ENCODE assay signal across 21 mouse cellular contexts in the genomic region with DNA sequence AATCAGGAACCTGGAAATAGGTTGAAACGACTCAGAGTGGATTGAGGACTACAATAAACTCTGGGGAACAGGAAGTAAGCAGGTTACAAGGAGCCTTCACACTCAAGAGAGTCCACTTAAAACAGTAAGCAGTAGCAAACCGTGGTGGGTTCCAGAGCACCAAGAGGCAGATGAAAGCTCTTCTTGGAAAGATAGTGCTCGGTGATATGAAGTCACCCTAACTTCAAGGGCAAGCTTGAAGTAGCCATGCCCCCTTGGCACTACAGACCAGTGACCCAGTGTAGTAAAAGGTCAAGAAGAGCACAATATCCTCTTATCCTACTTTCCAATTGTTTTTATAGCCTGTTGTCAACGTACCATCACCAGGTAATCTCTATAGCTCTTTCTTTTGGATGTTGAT. TPM values are rescaled to one million over a fixed set of nuclear protein-coding genes. Genes with fewer than 3 reads are reported as not detected.
DNase-seq lines count a peak whose midpoint lies in the region; ATAC-seq and TF ChIP-seq lines count a peak whose summit lies in the region.
"Had no signal": no experiment of that assay in that cellular context is flagged by ENCODE, and none has a peak within 500 bp of the region (broad histone marks: within the 10 kb centered on the region; RNA-seq: fewer than 3 reads in every experiment).

No protein-coding gene starts in this region.

- no peak for ATAC-seq in midbrain, embryonic 13.5 days
- ATAC-seq: forebrain, postnatal 0 days had no signal

- H3K4me1 ChIP-seq in MEL (ENCODE audit: control insufficient read depth in 1 of 2, insufficient read depth in 2 of 2, low read length in 2 of 2): peaks cover 0 to 13% of the 10 kb centered on the region in 2 experiments; a peak in 2 of 4 replicates
- peaks cover 9% of the 10 kb centered on the region for H3K4me1 ChIP-seq in midbrain, embryonic 13.5 days (replicated peaks)

- peaks cover 0 to 12% of the 10 kb centered on the region in 2 experiments; a peak in 2 of 4 replicates for H3K36me3 ChIP-seq in MEL (ENCODE audit: control insufficient read depth in 1 of 2, insufficient read depth in 2 of 2, low read length in 2 of 2)
- no peaks in the 10 kb centered on the region for H3K36me3 ChIP-seq in midbrain, embryonic 13.5 days
- H3K36me3 ChIP-seq: embryonic facial prominence, embryonic 13.5 days; forebrain, embryonic 12.5 days; hindbrain, embryonic 15.5 days had no signal

- H3K9ac ChIP-seq in MEL (ENCODE audit: control insufficient read depth, low read depth, low read length, poor library complexity, severe bottlenecking): no peak overlapping the region
- no peak overlapping the region for H3K9ac ChIP-seq in midbrain, embryonic 13.5 days (replicated peaks)
- H3K9ac ChIP-seq: embryonic facial prominence, embryonic 13.5 days; forebrain, embryonic 12.5 days; forebrain, postnatal 0 days; heart, embryonic 12.5 days; hindbrain, embryonic 15.5 days had no signal

- no peak for TF ChIP-seq CTCF in MEL (IDR thresholded peaks at IDR 0.05 in 2 of 3, conservative IDR thresholded peaks at IDR 0.05 in 1 of 3; ENCODE audit: control insufficient read depth in 1 of 3, insufficient read depth in 1 of 3, low read depth in 2 of 3, low read length in 3 of 3, poor library complexity in 1 of 3, severe bottlenecking in 1 of 3)

- 87% methylated on average over 4 of the region's 4 CpGs for WGBS in midbrain, embryonic 13.5 days

- H3K79me2 ChIP-seq in MEL (ENCODE audit: control insufficient read depth, insufficient read depth, low read length, poor library complexity): no peaks in the 10 kb centered on the region; the same call in 1 of the 2 replicates

- H3K4me2 ChIP-seq in midbrain, embryonic 13.5 days (replicated peaks): no peak overlapping the region
- H3K4me2 ChIP-seq: embryonic facial prominence, embryonic 13.5 days; forebrain, embryonic 12.5 days; heart, embryonic 12.5 days; hindbrain, embryonic 15.5 days had no signal

- H3K27ac ChIP-seq in MEL (ENCODE audit: control insufficient read depth, low read depth, low read length): no peak overlapping the region
- H3K27ac ChIP-seq in midbrain, embryonic 13.5 days: no peak overlapping the region
- H3K27ac ChIP-seq: embryonic facial prominence, embryonic 13.5 days; forebrain, embryonic 12.5 days; gastrocnemius, adult 2 months; hindbrain, embryonic 15.5 days had no signal

- TF ChIP-seq EP300 in MEL (IDR thresholded peaks at IDR 0.05; ENCODE audit: low read depth in 1 of 2, low read length in 2 of 2): no peak

- no peaks in the 10 kb centered on the region for H3K27me3 ChIP-seq in MEL (ENCODE audit: control insufficient read depth in 1 of 2, insufficient read depth in 2 of 2, low read length in 2 of 2)
- H3K27me3 ChIP-seq in midbrain, embryonic 13.5 days: no peaks in the 10 kb centered on the region
- H3K27me3 ChIP-seq: CH12.LX; embryonic facial prominence, embryonic 13.5 days; forebrain, embryonic 12.5 days; heart, embryonic 12.5 days; hindbrain, embryonic 15.5 days had no signal

- no peaks in the 10 kb centered on the region for H3K9me3 ChIP-seq in MEL (replicated peaks; ENCODE audit: insufficient read depth, low read length)
- no peaks in the 10 kb centered on the region for H3K9me3 ChIP-seq in midbrain, embryonic 13.5 days
- H3K9me3 ChIP-seq: embryonic facial prominence, embryonic 13.5 days; forebrain, embryonic 12.5 days; heart, embryonic 12.5 days; hindbrain, embryonic 15.5 days had no signal

- no peak for TF ChIP-seq RAD21 in MEL (IDR thresholded peaks at IDR 0.05; ENCODE audit: low read depth, low read length)

- DNase-seq in adrenal gland, postnatal 10 days: peak; percentile 28
- no peak for DNase-seq in adrenal gland, adult 18-20 months (ENCODE audit: low spot score in 2 of 2)
- DNase-seq in MEL (ENCODE audit: low read depth, low spot score): peak; percentile 30
- peak; percentile 7 for DNase-seq in adrenal gland, postnatal 25 days
- peak; percentile 6 for DNase-seq in lung, postnatal 14 days
- DNase-seq in c-Kit-positive CD71-positive TER-119-positive erythroid progenitor cells, embryonic 14.5 days (ENCODE audit: low spot score): no peak
- DNase-seq in kidney, postnatal 14 days: no peak
- DNase-seq: cerebellum, adult 11 months; cerebellum, adult 8-10 months; cerebellum, postnatal 14 days; forebrain, postnatal 0 days; gastrocnemius, adult 2 months; gastrocnemius, postnatal 25 days; heart, postnatal 36 days; kidney, adult 11 months had no signal

- no peak for TF ChIP-seq POLR2A in MEL (IDR thresholded peaks at IDR 0.05; ENCODE audit: control insufficient read depth in 1 of 2, insufficient read depth in 1 of 2, low read depth in 1 of 2, low read length in 2 of 2, poor library complexity in 1 of 2)

- no peak overlapping the region for H3K4me3 ChIP-seq in MEL (ENCODE audit: control insufficient read depth in 1 of 2, insufficient read depth in 1 of 2, low read depth in 2 of 2, low read length in 2 of 2)
- H3K4me3 ChIP-seq in midbrain, embryonic 13.5 days (replicated peaks): no peak overlapping the region
- H3K4me3 ChIP-seq: embryonic facial prominence, embryonic 13.5 days; forebrain, embryonic 12.5 days; gastrocnemius, adult 2 months; heart, embryonic 12.5 days; hindbrain, embryonic 15.5 days had no signal

TF ChIP-seq in MEL, 35 proteins besides CTCF, POLR2A, EP300 and RAD21:
- TF ChIP-seq RCOR1 (IDR thresholded peaks at IDR 0.05; ENCODE audit: low read depth, low read length) (no peak), MAX (IDR thresholded peaks at IDR 0.05; ENCODE audit: low read length) (no peak), SMC3 (IDR thresholded peaks at IDR 0.05; ENCODE audit: low read depth, low read length) (no peak), TAL1 (IDR thresholded peaks at IDR 0.05; ENCODE audit: low read length) (no peak), CHD1 (IDR thresholded peaks at IDR 0.05; ENCODE audit: low read depth, low read length) (no peak), HCFC1 (IDR thresholded peaks at IDR 0.05; ENCODE audit: low read depth, low read length) (no peak), GABPA (IDR thresholded peaks at IDR 0.05; ENCODE audit: low read depth, low read length) (no peak), NELFE (IDR thresholded peaks at IDR 0.05; ENCODE audit: low read depth, low read length) (no peak), JUND (IDR thresholded peaks at IDR 0.05; ENCODE audit: low read depth, low read length) (no peak), TBP (IDR thresholded peaks at IDR 0.05; ENCODE audit: low read depth, low read length) (no peak), CHD2 (IDR thresholded peaks at IDR 0.05; ENCODE audit: low read length) (no peak), POLR2AphosphoS5 (IDR thresholded peaks at IDR 0.05; ENCODE audit: borderline replicate concordance, low read depth, low read length) (no peak), USF1 (IDR thresholded peaks at IDR 0.05; ENCODE audit: low read depth, low read length) (no peak)
TF ChIP-seq in MEL: peak in this region for 0.

RNA-seq across cellular contexts. Expression of gene Atg10, which starts 2.1 kb away (rescaled TPM):
- 10 to 100 TPM; 20.7 to 22.9 TPM for total RNA-seq in adrenal gland, postnatal 10 days (2021)
- 10 to 100 TPM; 17.7 to 22.4 TPM for total RNA-seq in adrenal gland, adult 18-20 months (2021)
- total RNA-seq in MEL (2012; rRNA removed): 2.0 and 2.7 TPM in 2 replicates
- polyA plus RNA-seq in MEL (2012; ENCODE audit: insufficient read depth in 1 of 2, insufficient read length in 2 of 2, low read depth in 1 of 2, low replicate concordance in 2 of 2, missing spikeins in 1 of 2): 1 to 10 TPM in 1 of 2 experiments, not detected in 1; 4.3 TPM
- total RNA-seq in adrenal gland, postnatal 25 days (2021): 15.2 and 20.6 TPM in 2 replicates
- polyA plus RNA-seq in midbrain, embryonic 13.5 days (2015; fragmentation: Nextera tagmentation; extraction: Ambion mirVana): 18.3 and 19.4 TPM in 2 replicates

Comparison
In these comparisons a context has a peak if more than half of its experiments do, and no peak if none do; other contexts are left out.
1. DNase-seq: peak in adrenal gland, postnatal 10 days (single experiment), MEL (single experiment), adrenal gland, postnatal 25 days (single experiment) and lung, postnatal 14 days (single experiment); none in adrenal gland, adult 18-20 months (0 of 2), c-Kit-positive CD71-positive TER-119-positive erythroid progenitor cells, embryonic 14.5 days (single experiment) and kidney, postnatal 14 days (single experiment).